Mouse (Mus musculus) thymus, postnatal 25 days (tissue): ENCODE data around the gene Cfap97.
"Not testable (repeated sequence)": the region's sequence is repeated elsewhere in the genome, so short reads cannot be mapped to it uniquely, and the experiment has no call there.

Experiments
- DNase-seq: peaks from one replicate; pipeline ENCODE4 v3.0.0; 2022

Gene Cfap97

GRCm38 (mm10) chr8:46162953-46163869 lies 11.6 kb downstream of the Cfap97 start:
- peak; percentile 98 for DNase-seq

GRCm38 (mm10) chr8:46163870-46164190 lies 12.3 kb downstream of the Cfap97 start:
- DNase-seq: no peak

GRCm38 (mm10) chr8:46173651-46174050 lies 22.1 kb downstream of the Cfap97 start:
- DNase-seq: no peak

GRCm38 (mm10) chr8:46180136-46180535 lies 28.6 kb downstream of the Cfap97 start:
- no peak for DNase-seq

- peak; percentile 57 for DNase-seq
Observed at GRCm38 (mm10) chr8:46185361-46185760, 33.8 kb downstream of the Cfap97 start.

- no peak for DNase-seq
Observed at GRCm38 (mm10) chr8:46193100-46193499, 41.5 kb downstream of the Cfap97 start.

- no peak for DNase-seq
Observed at GRCm38 (mm10) chr8:46196877-46197276, 45.3 kb downstream of the Cfap97 start.

GRCm38 (mm10) chr8:46197673-46198072 lies 46.1 kb downstream of the Cfap97 start:
- DNase-seq: no peak

GRCm38 (mm10) chr8:46202350-46202749 lies 50.8 kb downstream of the Cfap97 start:
- DNase-seq: no peak

GRCm38 (mm10) chr8:46204301-46204700 lies 52.7 kb downstream of the Cfap97 start:
- DNase-seq: no peak

GRCm38 (mm10) chr8:46204974-46205640 lies 53.5 kb downstream of the Cfap97 start:
- DNase-seq: no peak

- DNase-seq: no peak
Observed at GRCm38 (mm10) chr8:46206107-46206506, 54.5 kb downstream of the Cfap97 start.

- DNase-seq: no peak
Observed at GRCm38 (mm10) chr8:46208354-46208753, 56.8 kb downstream of the Cfap97 start.

- DNase-seq: no peak
Observed at GRCm38 (mm10) chr8:46209057-46209456, 57.5 kb downstream of the Cfap97 start.

- peak; percentile 97 for DNase-seq
Observed at GRCm38 (mm10) chr8:46210404-46211315, 59.1 kb downstream of the Cfap97 start, which contains the start of gene Slc25a4. TSS of gene Slc25a4 (minus strand) at chr8:46211284.

GRCm38 (mm10) chr8:46211611-46212071 lies 60.1 kb downstream of the Cfap97 start:
- DNase-seq: peak; percentile 6

- no peak for DNase-seq
Observed at GRCm38 (mm10) chr8:46212194-46212593, 60.6 kb downstream of the Cfap97 start.

GRCm38 (mm10) chr8:46213971-46214480 lies 62.5 kb downstream of the Cfap97 start:
- no peak for DNase-seq

- DNase-seq: no peak
Observed at GRCm38 (mm10) chr8:46216838-46217237, 65.3 kb downstream of the Cfap97 start.

GRCm38 (mm10) chr8:46220566-46220965 lies 69.0 kb downstream of the Cfap97 start:
- no peak for DNase-seq

GRCm38 (mm10) chr8:46225501-46225900 lies 73.9 kb downstream of the Cfap97 start:
- DNase-seq: no peak

- no peak for DNase-seq
Observed at GRCm38 (mm10) chr8:46226622-46227021, 75.1 kb downstream of the Cfap97 start.

- DNase-seq: not testable (repeated sequence)
Observed at GRCm38 (mm10) chr8:46231968-46232367, 80.4 kb downstream of the Cfap97 start.
